Mouse (Mus musculus) testis, adult 2 months (tissue): ENCODE data around the gene Rep15.

ENCODE experiments used
- CTCF ChIP-seq: fragments of 200-500 bp; IDR thresholded peaks from 2 replicates; pipeline ENCODE4 v1.5.1; 2012; ENCODE audit warnings: low read depth, mild to moderate bottlenecking, inconsistent platforms, low read length, moderate library complexity; ENCODE audit not compliant: control insufficient read depth, insufficient read depth, insufficient replicate concordance
- POLR2A ChIP-seq: fragments of 200-500 bp; IDR thresholded peaks from 2 replicates; pipeline ENCODE4 v1.6.1; 2012; ENCODE audit warnings: low read depth, mild to moderate bottlenecking, inconsistent platforms, low read length, moderate library complexity; ENCODE audit not compliant: control insufficient read depth

DNA sequence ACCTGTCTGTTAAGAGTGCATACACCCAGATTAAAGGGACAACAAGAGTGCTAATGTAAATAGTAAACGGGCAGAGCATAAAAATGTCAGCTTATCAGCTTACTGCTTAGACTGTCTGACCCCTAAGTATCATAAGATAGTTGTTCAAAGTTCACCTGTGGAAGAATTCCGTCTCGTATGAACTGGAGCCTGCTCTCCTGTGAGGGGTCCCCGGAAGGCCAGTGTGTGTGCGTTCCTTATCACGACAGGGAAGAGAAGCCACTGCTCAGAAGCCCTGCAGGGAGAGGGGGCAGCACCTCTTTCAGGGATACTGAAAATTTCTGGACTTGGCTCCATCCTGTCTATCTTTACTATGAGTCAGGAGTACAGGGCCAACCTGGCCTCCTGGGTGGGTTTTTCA, 35.4 kb upstream of the Rep15 start:
- no peak for TF ChIP-seq POLR2A
- TF ChIP-seq CTCF = no peak
